Mouse (Mus musculus) adrenal gland, postnatal 0 days (tissue): ENCODE data around the gene Wnt10a. TPM values are rescaled to one million over a fixed set of nuclear protein-coding genes. Genes with fewer than 3 reads are reported as not detected.

Experiments used
- polyA plus RNA-seq: library from polyadenylated mRNA; unstranded; fragments of >200 nt; fragmentation: Nextera tagmentation; extraction: Ambion mirVana; gene quantifications from 2 replicates; pipeline ENCODE4 v1.2.1, GENCODE M21; 2015

Wnt10a gene
- 0.44 and 0.61 TPM in 2 replicates for polyA plus RNA-seq

DNA sequence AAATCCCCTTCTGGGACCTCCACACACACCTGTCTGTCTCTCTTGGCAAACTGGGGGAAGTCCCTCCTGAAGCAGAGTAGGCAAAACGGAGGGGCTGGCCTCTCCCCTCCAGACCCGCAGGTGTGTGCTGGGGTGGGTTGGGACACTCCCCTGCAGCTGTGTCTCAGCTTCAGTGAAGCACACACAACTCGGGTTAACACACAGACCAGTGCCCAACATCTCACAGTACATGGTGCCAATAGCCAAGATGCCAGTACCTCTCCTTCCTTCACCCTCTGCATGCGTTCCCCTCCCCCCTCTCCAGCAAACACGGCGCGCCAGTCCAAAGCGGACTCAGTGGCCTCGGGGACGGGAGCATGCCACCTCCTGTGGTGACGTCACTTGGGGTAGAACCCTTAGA is at the start of gene Wnt10a:
Gene Wnt10a (plus strand): TSS at position 268 of the 400 bp plus-strand sequence.

DNA sequence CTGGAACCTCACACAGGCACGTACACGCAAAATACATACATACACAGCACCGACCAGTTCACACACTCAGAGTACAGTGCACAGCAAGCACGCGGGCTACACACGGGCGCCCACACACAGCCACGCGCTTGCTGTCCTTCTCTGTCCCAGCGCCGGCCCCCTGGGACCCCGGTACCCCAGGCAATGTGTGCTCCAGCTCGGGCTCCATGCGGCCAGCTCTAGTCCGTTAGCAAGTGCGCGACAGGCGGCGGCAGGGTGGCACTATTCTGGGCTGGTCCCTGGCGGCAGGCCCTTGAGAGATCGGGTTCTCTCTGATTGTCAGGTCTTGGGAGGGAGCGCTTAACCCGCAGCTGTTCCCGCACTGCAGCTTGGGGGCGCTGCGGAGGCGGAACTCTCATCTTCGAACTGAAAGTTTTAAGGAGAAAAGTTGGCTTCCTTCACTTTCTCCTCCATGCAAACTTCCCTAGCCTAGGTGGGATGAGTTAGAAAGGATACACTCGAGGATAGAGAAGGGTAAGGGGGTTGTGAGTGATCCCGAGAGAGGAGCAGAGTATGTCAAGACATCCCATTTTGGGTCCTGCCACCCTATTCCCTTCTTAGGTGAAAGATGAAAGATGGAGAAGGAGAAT is 42.6 kb upstream of the Wnt10a start, which contains the start of gene Prkag3:
Gene Prkag3 (minus strand): TSS at position 579 of the 629 bp plus-strand sequence.

DNA sequence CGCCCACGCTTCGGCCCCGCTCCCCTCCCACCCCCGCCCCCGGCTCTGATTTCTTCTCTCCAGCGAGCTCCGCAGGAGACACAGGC is 19.6 kb upstream of the Wnt10a start, which contains the start of gene Wnt6:
Gene Wnt6 (plus strand): TSS at position 48 of the 86 bp plus-strand sequence.

Other genes with a start within 250 kb of the Wnt10a start
- gene Plcd4, start 248.6 kb upstream of the Wnt10a start, polyA plus RNA-seq = 0.54 and 0.57 TPM in 2 replicates
- gene Usp37, start 247.2 kb upstream of the Wnt10a start, polyA plus RNA-seq = 8.0 and 10.9 TPM in 2 replicates
- 2.9 TPM in 2 replicates for gene Zfp142, start 203.3 kb upstream of the Wnt10a start, polyA plus RNA-seq
- gene Bcs1l, start 203.2 kb upstream of the Wnt10a start, polyA plus RNA-seq = 8.4 and 16.0 TPM in 2 replicates
- 25.3 and 33.0 TPM in 2 replicates for gene Rnf25, start 190.1 kb upstream of the Wnt10a start, polyA plus RNA-seq
- 4.7 and 4.8 TPM in 2 replicates for gene Stk36, start 190.1 kb upstream of the Wnt10a start, polyA plus RNA-seq
- 1.6 and 2.7 TPM in 2 replicates for gene Ttll4, start 129.8 kb upstream of the Wnt10a start, polyA plus RNA-seq
- gene Cyp27a1, start 77.9 kb upstream of the Wnt10a start, polyA plus RNA-seq = 8.7 and 14.4 TPM in 2 replicates
- gene Prkag3, start 42.3 kb upstream of the Wnt10a start, polyA plus RNA-seq = 0.22 and 0.26 TPM in 2 replicates
- gene Wnt6, start 19.6 kb upstream of the Wnt10a start, polyA plus RNA-seq = 5.7 and 9.5 TPM in 2 replicates
- gene Cdk5r2, start 63.4 kb downstream of the Wnt10a start, polyA plus RNA-seq = 1.5 and 4.8 TPM in 2 replicates
- 0.99 and 2.9 TPM in 2 replicates for gene Fev, start 93.9 kb downstream of the Wnt10a start, polyA plus RNA-seq
- 1.1 and 2.3 TPM in 2 replicates for gene Cryba2, start 101.6 kb downstream of the Wnt10a start, polyA plus RNA-seq
- not detected in 2 replicates for gene Cfap65, start 144.1 kb downstream of the Wnt10a start, polyA plus RNA-seq
- gene Ihh, start 160.2 kb downstream of the Wnt10a start, polyA plus RNA-seq = 0.14 and 0.22 TPM in 2 replicates